Mouse (Mus musculus) MEL (cell line): ENCODE data around the gene Ccdc194. TPM values are rescaled to one million over a fixed set of nuclear protein-coding genes. Genes with fewer than 3 reads are reported as not detected.
"Not testable (repeated sequence)": the region's sequence is repeated elsewhere in the genome, so short reads cannot be mapped to it uniquely, and the experiment has no call there.

Experiments
- DNase-seq: peaks from one replicate; pipeline ENCODE4 v3.0.0; 2011; ENCODE audit warnings: low read depth, low spot score
- H3K27ac ChIP-seq: 2 replicates; pipeline ENCODE4 v1.5.1; 2012; ENCODE audit warnings: low read depth, mild to moderate bottlenecking, control low read depth, low read length, moderate library complexity; ENCODE audit not compliant: control insufficient read depth
- H3K27me3 ChIP-seq, 2 experiments: fragments of 150-350 bp in 1 of 2; sonication (generic) in 1 of 2; 2 replicates each; pipeline ENCODE4 v1.6.1; 2012; ENCODE audit warnings: low read length in 2 of 2, mild to moderate bottlenecking in 2 of 2, improper control_type of control experiment in 1 of 2, moderate library complexity in 1 of 2; ENCODE audit not compliant: insufficient read depth in 2 of 2, control insufficient read depth in 1 of 2
- H3K36me3 ChIP-seq, 2 experiments: 2 replicates each; pipeline ENCODE4 v1.6.1; 2012 to 2014; ENCODE audit warnings: low read length in 2 of 2, improper control_type of control experiment in 1 of 2, inconsistent platforms in 1 of 2, mild to moderate bottlenecking in 1 of 2; ENCODE audit not compliant: insufficient read depth in 2 of 2, control insufficient read depth in 1 of 2
- H3K4me1 ChIP-seq, 2 experiments: fragments of 150-350 bp in 1 of 2; sonication (generic) in 1 of 2; 2 replicates each; pipeline ENCODE4 v1.6.1; 2012; ENCODE audit warnings: low read length in 2 of 2, improper control_type of control experiment in 1 of 2, mild to moderate bottlenecking in 1 of 2; ENCODE audit not compliant: insufficient read depth in 2 of 2, control insufficient read depth in 1 of 2
- H3K4me3 ChIP-seq, 2 experiments: fragments of 150-350 bp in 1 of 2; sonication (generic) in 1 of 2; 2 replicates each; pipeline ENCODE4 v1.5.1; 2012; ENCODE audit warnings: low read depth in 2 of 2, low read length in 2 of 2, mild to moderate bottlenecking in 2 of 2, moderate library complexity in 2 of 2, control low read depth in 1 of 2, improper control_type of control experiment in 1 of 2; ENCODE audit not compliant: control insufficient read depth in 1 of 2, insufficient read depth in 1 of 2
- H3K79me2 ChIP-seq: 2 replicates; pipeline ENCODE4 v1.6.1; 2012; ENCODE audit warnings: mild to moderate bottlenecking, low read length, moderate library complexity; ENCODE audit not compliant: control insufficient read depth, poor library complexity, insufficient read depth
- H3K9ac ChIP-seq: 2 replicates; pipeline ENCODE4 v1.6.1; 2012; ENCODE audit warnings: low read depth, mild to moderate bottlenecking, control low read depth, low read length, moderate library complexity; ENCODE audit not compliant: control insufficient read depth, poor library complexity, severe bottlenecking
- H3K9me3 ChIP-seq: fragments of 150-350 bp; sonication (generic); replicated peaks from 2 replicates; pipeline ENCODE4 v1.6.1; 2012; ENCODE audit warnings: mild to moderate bottlenecking, low read length, improper control_type of control experiment, moderate library complexity; ENCODE audit not compliant: insufficient read depth
- CTCF ChIP-seq, 3 experiments: IDR thresholded peaks in 2 of 3; conservative IDR thresholded peaks in 1 of 3; 2 replicates each; pipeline ENCODE4 v1.5.1; 2011 to 2012; ENCODE audit warnings: low read length in 3 of 3, low read depth in 2 of 3, mild to moderate bottlenecking in 2 of 3, improper control_type of control experiment in 1 of 3, inconsistent platforms in 1 of 3, mixed read lengths in 1 of 3, moderate library complexity in 1 of 3; ENCODE audit not compliant: control insufficient read depth in 1 of 3, insufficient read depth in 1 of 3, poor library complexity in 1 of 3, severe bottlenecking in 1 of 3
- ETS1 ChIP-seq: IDR thresholded peaks from 2 replicates; pipeline ENCODE4 v1.6.1; 2012; ENCODE audit warnings: low read depth, mild to moderate bottlenecking, inconsistent platforms, low read length, improper control_type of control experiment, moderate library complexity
- GABPA ChIP-seq: IDR thresholded peaks from 2 replicates; pipeline ENCODE4 v1.6.1; 2012; ENCODE audit warnings: low read depth, mild to moderate bottlenecking, inconsistent platforms, low read length, improper control_type of control experiment, moderate library complexity
- GATA1 ChIP-seq: IDR thresholded peaks from 2 replicates; pipeline ENCODE4 v1.6.1; 2011; ENCODE audit warnings: low read depth, low read length, improper control_type of control experiment
- HCFC1 ChIP-seq: IDR thresholded peaks from 2 replicates; pipeline ENCODE4 v1.6.1; 2012; ENCODE audit warnings: low read depth, mild to moderate bottlenecking, inconsistent platforms, low read length, improper control_type of control experiment, moderate library complexity
- KAT2A ChIP-seq: conservative IDR thresholded peaks from 2 replicates; pipeline ENCODE4 v1.6.1; 2012; ENCODE audit warnings: low read depth, low read length, improper control_type of control experiment, inconsistent platforms
- MAFK ChIP-seq: IDR thresholded peaks from 2 replicates; pipeline ENCODE4 v1.6.1; 2011; ENCODE audit warnings: low read depth, mild to moderate bottlenecking, low read length, improper control_type of control experiment, borderline replicate concordance
- MXI1 ChIP-seq: IDR thresholded peaks from 2 replicates; pipeline ENCODE4 v1.6.1; 2011; ENCODE audit warnings: mild to moderate bottlenecking, low read depth, low read length, improper control_type of control experiment
- MYC ChIP-seq: IDR thresholded peaks from 2 replicates; pipeline ENCODE4 v1.6.1; 2011; ENCODE audit warnings: low read depth, mild to moderate bottlenecking, low read length, improper control_type of control experiment, moderate library complexity
- NRF1 ChIP-seq: IDR thresholded peaks from 2 replicates; pipeline ENCODE4 v1.6.1; 2014; ENCODE audit warnings: low read depth, mild to moderate bottlenecking, inconsistent platforms, low read length, improper control_type of control experiment, moderate library complexity; ENCODE audit not compliant: poor library complexity, insufficient read depth, severe bottlenecking
- RAD21 ChIP-seq: IDR thresholded peaks from 2 replicates; pipeline ENCODE4 v1.6.1; 2011; ENCODE audit warnings: mild to moderate bottlenecking, low read depth, low read length, improper control_type of control experiment
- RCOR1 ChIP-seq: IDR thresholded peaks from 2 replicates; pipeline ENCODE4 v1.6.1; 2012; ENCODE audit warnings: low read depth, mild to moderate bottlenecking, inconsistent platforms, low read length, improper control_type of control experiment
- SIN3A ChIP-seq: IDR thresholded peaks from 2 replicates; pipeline ENCODE4 v1.6.1; 2012; ENCODE audit warnings: low read length, improper control_type of control experiment, inconsistent platforms
- SMC3 ChIP-seq: IDR thresholded peaks from 2 replicates; pipeline ENCODE4 v1.6.1; 2011; ENCODE audit warnings: low read depth, low read length, improper control_type of control experiment
- TBP ChIP-seq: IDR thresholded peaks from 2 replicates; pipeline ENCODE4 v1.8.0; 2011; ENCODE audit warnings: low read depth, low read length, improper control_type of control experiment
- USF1 ChIP-seq: IDR thresholded peaks from 2 replicates; pipeline ENCODE4 v1.6.1; 2014; ENCODE audit warnings: low read depth, mild to moderate bottlenecking, inconsistent platforms, low read length, improper control_type of control experiment, moderate library complexity
- USF2 ChIP-seq, 2 experiments: IDR thresholded peaks; 2 replicates each; pipeline ENCODE4 v1.6.1; 2011 to 2012; ENCODE audit warnings: improper control_type of control experiment in 2 of 2, low read length in 2 of 2, borderline replicate concordance in 1 of 2, inconsistent platforms in 1 of 2, low read depth in 1 of 2, mild to moderate bottlenecking in 1 of 2; ENCODE audit not compliant: insufficient read depth in 1 of 2
- ZMIZ1 ChIP-seq: IDR thresholded peaks from 2 replicates; pipeline ENCODE4 v1.6.1; 2012; ENCODE audit warnings: low read depth, mild to moderate bottlenecking, inconsistent platforms, low read length, improper control_type of control experiment, moderate library complexity
- polyA plus RNA-seq, 2 experiments: library from polyadenylated mRNA; stranded (reverse) in 1 of 2; unstranded in 1 of 2; fragments of >175 nt in 1 of 2; fragments of >200 nt in 1 of 2; gene quantifications; 2 replicates each; pipeline versions ENCODE4 v1.2.1 to v1.2.4; 2012; ENCODE audit warnings: low replicate concordance in 2 of 2, low read depth in 1 of 2; ENCODE audit not compliant: insufficient read length in 2 of 2, insufficient read depth in 1 of 2, missing spikeins in 1 of 2
- total RNA-seq: library from RNA; depleted of rRNA; stranded (reverse); fragments of 300-350 nt; gene quantifications from 2 replicates; pipeline ENCODE4 v1.2.3, GENCODE M21; 2012

Ccdc194 gene
- total and polyA plus RNA-seq, 3 experiments = not detected

DNA sequence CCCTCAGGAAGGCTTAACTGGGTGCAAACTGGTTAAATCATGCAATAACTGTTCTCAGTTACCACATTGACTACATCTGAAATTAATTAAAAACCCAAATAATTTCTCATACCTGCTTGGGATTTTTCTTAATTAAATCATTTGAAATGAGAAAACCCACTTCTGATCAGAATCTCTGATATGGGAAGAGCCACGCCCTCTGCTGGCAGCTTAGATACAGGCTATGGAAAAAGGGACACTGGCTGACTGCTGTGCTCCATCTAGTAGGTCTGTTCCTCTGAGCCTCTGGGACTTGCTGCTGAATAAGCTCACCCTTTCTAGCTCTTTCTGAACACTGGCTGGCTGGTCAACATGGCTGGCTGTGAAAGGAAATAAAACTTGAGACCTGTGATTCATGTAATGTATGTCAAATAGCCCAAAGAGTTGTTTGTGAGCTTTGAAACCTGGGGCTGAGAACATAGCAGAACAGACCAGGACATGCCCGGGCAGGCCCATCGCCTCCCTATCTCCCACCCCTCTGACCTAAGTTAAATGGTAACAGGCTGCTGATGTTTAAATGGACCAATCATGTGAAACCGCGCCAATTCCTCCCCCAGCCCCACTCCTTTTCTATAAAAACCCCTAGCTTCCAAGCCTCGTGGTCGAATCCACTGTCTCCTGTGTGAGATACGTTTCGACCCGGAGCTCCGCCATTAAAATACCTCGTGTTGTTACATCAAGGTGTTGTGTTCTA, 5.4 kb upstream of the Ccdc194 start:
- not testable (repeated sequence) for H3K27me3 ChIP-seq
- TF ChIP-seq CTCF (IDR thresholded peaks at IDR 0.05 in 2 of 3, conservative IDR thresholded peaks at IDR 0.05 in 1 of 3; ENCODE audit: control insufficient read depth in 1 of 3, insufficient read depth in 1 of 3, low read depth in 2 of 3, low read length in 3 of 3, poor library complexity in 1 of 3, severe bottlenecking in 1 of 3) = peak; percentile 54 to 71 (median 58)
- TF ChIP-seq SMC3 = peak; percentile 61
- peak; percentile 15 for TF ChIP-seq RAD21
- peak; percentile 75 for TF ChIP-seq GATA1
- TF ChIP-seq, all 39 proteins: peak for 4; not testable (repeated sequence) for 35
- H3K36me3 ChIP-seq, H3K27ac ChIP-seq, H3K4me1 ChIP-seq, H3K79me2 ChIP-seq, H3K9me3 ChIP-seq, H3K4me3 ChIP-seq, H3K9ac ChIP-seq: not testable (repeated sequence)
- DNase-seq = peak; percentile 67

DNA sequence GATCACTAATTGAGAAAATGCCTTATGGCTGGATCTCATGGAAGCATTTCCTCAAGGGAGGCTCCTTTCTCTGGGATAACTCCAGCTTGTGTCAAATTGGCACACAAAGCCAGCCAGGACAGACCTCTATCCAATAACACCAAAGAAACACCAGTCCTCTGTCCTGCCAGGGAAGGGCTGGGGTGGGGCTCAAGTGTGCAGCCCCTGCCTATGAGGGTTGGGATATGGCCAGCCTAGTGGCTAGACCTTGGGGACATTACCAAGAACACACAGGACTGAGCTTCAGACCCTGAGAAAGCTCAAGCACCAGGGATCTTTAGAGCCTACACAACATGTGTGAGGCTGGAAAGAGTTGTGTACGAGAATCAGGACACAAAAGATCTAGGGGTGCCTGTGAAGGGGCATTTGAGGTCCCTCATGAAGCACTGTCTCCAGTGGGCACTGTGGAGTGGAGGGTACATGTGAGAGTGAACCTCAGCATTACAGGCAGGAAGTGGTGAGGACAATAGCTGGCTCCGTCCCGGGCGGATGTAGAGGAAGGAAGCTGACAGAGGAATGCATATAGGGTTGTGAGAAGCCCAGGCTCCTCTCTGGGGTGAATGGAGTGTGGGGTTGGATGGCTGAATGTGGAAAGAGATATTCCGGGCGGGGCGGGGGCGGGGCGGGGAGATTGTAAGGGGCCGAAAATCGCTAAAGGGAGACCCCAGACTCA, 3.0 kb upstream of the Ccdc194 start:
- H3K27me3 ChIP-seq = no peaks in the 10 kb centered on the region; a peak in 1 of 4 replicates
- H3K4me3 ChIP-seq = no peak overlapping the region
- H3K4me1 ChIP-seq = no peaks in the 10 kb centered on the region

DNA sequence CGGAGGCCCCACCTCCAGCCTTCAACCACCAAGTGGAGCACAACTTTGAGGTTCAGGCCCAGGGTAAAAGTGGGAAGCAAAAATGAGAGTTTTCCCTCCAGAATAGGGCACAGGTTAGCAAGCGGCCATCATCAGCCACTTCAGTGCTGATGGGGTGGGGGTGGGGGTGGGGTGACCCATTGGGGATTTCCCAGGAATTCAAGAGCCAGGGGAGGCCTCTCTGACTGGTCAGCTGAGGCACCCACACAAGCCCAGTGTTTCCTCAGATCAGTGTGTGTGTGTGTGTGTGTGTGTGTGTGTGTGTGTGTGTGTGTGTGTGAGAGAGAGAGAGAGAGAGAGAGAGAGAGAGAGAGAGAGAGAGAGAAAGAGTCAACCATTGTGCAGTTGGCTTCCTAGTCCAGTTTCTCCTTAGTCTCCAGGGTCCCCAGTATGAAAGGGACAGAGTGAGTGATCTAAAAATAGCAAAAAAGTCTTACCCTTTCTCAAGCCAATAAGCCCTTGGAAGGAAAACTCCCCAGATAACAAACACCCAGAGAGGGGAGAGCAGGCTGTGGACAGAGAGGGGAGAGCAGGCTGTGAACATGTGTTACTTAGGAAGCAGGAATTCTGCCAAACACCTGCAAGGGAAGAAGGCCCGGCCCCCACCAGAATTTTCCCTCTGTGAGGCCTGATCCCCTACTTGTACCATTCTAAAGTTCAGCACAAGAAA, 1.8 kb upstream of the Ccdc194 start:
- Histone ChIP-seq H3K4me1 (no peaks in the 10 kb centered on the region), H3K4me3 (no peak overlapping the region), H3K9ac (no peak overlapping the region), H3K27me3 (no peaks in the 10 kb centered on the region; a peak in 1 of 4 replicates), H3K27ac (no peak overlapping the region), H3K9me3 (no peaks in the 10 kb centered on the region), H3K79me2 (no peaks in the 10 kb centered on the region), H3K36me3 (no peaks in the 10 kb centered on the region)
- DNase-seq = no peak
- TF ChIP-seq ZMIZ1 = no peak
- no peak for TF ChIP-seq ETS1
- TF ChIP-seq RAD21 = no peak

More for the DNA sequence above, 3.0 kb upstream of the Ccdc194 start:
- TF ChIP-seq USF2 (IDR thresholded peaks at IDR 0.05; ENCODE audit: borderline replicate concordance in 1 of 2, insufficient read depth in 1 of 2, low read depth in 1 of 2, low read length in 2 of 2) = no peak
- no peak for TF ChIP-seq ETS1
- no peak for TF ChIP-seq GATA1
- TF ChIP-seq RCOR1 = no peak
- no peak for TF ChIP-seq GABPA
- no peak for TF ChIP-seq RAD21
- no peak for TF ChIP-seq USF1
- no peak for TF ChIP-seq KAT2A
- no peak for TF ChIP-seq CTCF (IDR thresholded peaks at IDR 0.05 in 2 of 3, conservative IDR thresholded peaks at IDR 0.05 in 1 of 3; ENCODE audit: control insufficient read depth in 1 of 3, insufficient read depth in 1 of 3, low read depth in 2 of 3, low read length in 3 of 3, poor library complexity in 1 of 3, severe bottlenecking in 1 of 3)
- TF ChIP-seq MAFK = no peak
- no peak for TF ChIP-seq HCFC1
- TF ChIP-seq NRF1 = no peak
- TF ChIP-seq TBP = no peak
- no peak for TF ChIP-seq SIN3A
- TF ChIP-seq MYC = no peak
- TF ChIP-seq ZMIZ1 = no peak
- no peak for TF ChIP-seq MXI1
- TF ChIP-seq, all 39 proteins: peak for 0
- no peaks in the 10 kb centered on the region for H3K9me3 ChIP-seq
- no peak for DNase-seq
- no peak overlapping the region for H3K9ac ChIP-seq
- H3K27ac ChIP-seq = no peak overlapping the region
- H3K36me3 ChIP-seq = no peaks in the 10 kb centered on the region
- no peaks in the 10 kb centered on the region for H3K79me2 ChIP-seq
